Mouse (Mus musculus): ENCODE data around the gene Gm3776. TPM values are rescaled to one million over a fixed set of nuclear protein-coding genes. Genes with fewer than 3 reads are reported as not detected.
"Not testable (repeated sequence)": the region's sequence is repeated elsewhere in the genome, so short reads cannot be mapped to it uniquely, and the experiment has no call there.

The Gm3776 gene
- polyA plus RNA-seq, 1 experiment from 2014 or later: 80.7 TPM

- not testable (repeated sequence) for H3K4me3 ChIP-seq (ENCODE audit: low read length); H3K36me3 ChIP-seq (ENCODE audit: control insufficient read depth, insufficient read depth, low read length); H3K4me1 ChIP-seq (ENCODE audit: control insufficient read depth, insufficient read depth, low read length); H3K27me3 ChIP-seq (replicated peaks; ENCODE audit: control insufficient read depth, insufficient read depth, low read length); H3K9me3 ChIP-seq (ENCODE audit: control insufficient read depth, low read length); H3K9ac ChIP-seq (ENCODE audit: low read depth, low read length); H3K4me2 ChIP-seq (ENCODE audit: low read depth, low read length)
- ATAC-seq: peak; percentile 99
- H3K27ac ChIP-seq (ENCODE audit: low read length): peak overlapping the region; percentile 51
- WGBS: 71% methylated on average over 4 of the region's 4 CpGs
These were observed 25.2 kb downstream of the Gm3776 start for GRCm38 (mm10) chr9:78282002-78282711.

GRCm38 (mm10) chr9:78289063-78289462, 32.1 kb downstream of the Gm3776 start:
- not testable (repeated sequence) for H3K36me3 ChIP-seq (ENCODE audit: control insufficient read depth, insufficient read depth, low read length); H3K4me1 ChIP-seq (ENCODE audit: control insufficient read depth, insufficient read depth, low read length); H3K27ac ChIP-seq (ENCODE audit: low read length); H3K9ac ChIP-seq (ENCODE audit: low read depth, low read length); H3K9me3 ChIP-seq (ENCODE audit: control insufficient read depth, low read length); H3K4me3 ChIP-seq (ENCODE audit: low read length); H3K4me2 ChIP-seq (ENCODE audit: low read depth, low read length); H3K27me3 ChIP-seq (replicated peaks; ENCODE audit: control insufficient read depth, insufficient read depth, low read length)
- ATAC-seq: peak; percentile 53
- 77% methylated on average over 1 of the region's 1 CpGs for WGBS

- H3K9me3 ChIP-seq (ENCODE audit: control insufficient read depth, low read length); H3K27ac ChIP-seq (ENCODE audit: low read length); H3K27me3 ChIP-seq (replicated peaks; ENCODE audit: control insufficient read depth, insufficient read depth, low read length); H3K4me2 ChIP-seq (ENCODE audit: low read depth, low read length); H3K4me1 ChIP-seq (ENCODE audit: control insufficient read depth, insufficient read depth, low read length); H3K9ac ChIP-seq (ENCODE audit: low read depth, low read length); H3K36me3 ChIP-seq (ENCODE audit: control insufficient read depth, insufficient read depth, low read length); H3K4me3 ChIP-seq (ENCODE audit: low read length): not testable (repeated sequence)
- ATAC-seq: peak; percentile 94
- 63% methylated on average over 3 of the region's 3 CpGs for WGBS
These were observed 32.8 kb downstream of the Gm3776 start, which contains the start of gene Gm10639 for GRCm38 (mm10) chr9:78289723-78290122. Gm10639 (plus strand) TSS chr9:78289923.

GRCm38 (mm10) chr9:78292462-78292861, 35.5 kb downstream of the Gm3776 start:
- not testable (repeated sequence) for H3K4me2 ChIP-seq (ENCODE audit: low read depth, low read length); H3K9ac ChIP-seq (ENCODE audit: low read depth, low read length); H3K27ac ChIP-seq (ENCODE audit: low read length); H3K36me3 ChIP-seq (ENCODE audit: control insufficient read depth, insufficient read depth, low read length); ATAC-seq; H3K9me3 ChIP-seq (ENCODE audit: control insufficient read depth, low read length); H3K4me3 ChIP-seq (ENCODE audit: low read length); H3K4me1 ChIP-seq (ENCODE audit: control insufficient read depth, insufficient read depth, low read length); H3K27me3 ChIP-seq (replicated peaks; ENCODE audit: control insufficient read depth, insufficient read depth, low read length)
- WGBS: 75% methylated on average over 8 of the region's 8 CpGs

GRCm38 (mm10) chr9:78293683-78294082, 36.8 kb downstream of the Gm3776 start:
- H3K4me3 ChIP-seq (ENCODE audit: low read length); H3K9ac ChIP-seq (ENCODE audit: low read depth, low read length); H3K4me1 ChIP-seq (ENCODE audit: control insufficient read depth, insufficient read depth, low read length); H3K9me3 ChIP-seq (ENCODE audit: control insufficient read depth, low read length); ATAC-seq; H3K36me3 ChIP-seq (ENCODE audit: control insufficient read depth, insufficient read depth, low read length); H3K27me3 ChIP-seq (replicated peaks; ENCODE audit: control insufficient read depth, insufficient read depth, low read length); H3K27ac ChIP-seq (ENCODE audit: low read length); H3K4me2 ChIP-seq (ENCODE audit: low read depth, low read length): not testable (repeated sequence)
- WGBS: 73% methylated on average over 1 of the region's 1 CpGs

GRCm38 (mm10) chr9:78294781-78295180, 37.9 kb downstream of the Gm3776 start:
- not testable (repeated sequence) for ATAC-seq; H3K4me2 ChIP-seq (ENCODE audit: low read depth, low read length); H3K27me3 ChIP-seq (replicated peaks; ENCODE audit: control insufficient read depth, insufficient read depth, low read length); H3K36me3 ChIP-seq (ENCODE audit: control insufficient read depth, insufficient read depth, low read length); H3K4me3 ChIP-seq (ENCODE audit: low read length); H3K9me3 ChIP-seq (ENCODE audit: control insufficient read depth, low read length); H3K27ac ChIP-seq (ENCODE audit: low read length); H3K4me1 ChIP-seq (ENCODE audit: control insufficient read depth, insufficient read depth, low read length); H3K9ac ChIP-seq (ENCODE audit: low read depth, low read length)
- 84% methylated on average over 4 of the region's 7 CpGs for WGBS

- H3K9me3 ChIP-seq (ENCODE audit: control insufficient read depth, low read length): not testable (repeated sequence)
These were observed 39.2 kb downstream of the Gm3776 start for GRCm38 (mm10) chr9:78296089-78296488.

GRCm38 (mm10) chr9:78298232-78298631, 41.3 kb downstream of the Gm3776 start:
- no peaks in the 10 kb centered on the region for H3K36me3 ChIP-seq (ENCODE audit: control insufficient read depth, insufficient read depth, low read length)
- H3K9ac ChIP-seq (ENCODE audit: low read depth, low read length): no peak overlapping the region
- no peak overlapping the region for H3K4me3 ChIP-seq (ENCODE audit: low read length)
- no peaks in the 10 kb centered on the region for H3K27me3 ChIP-seq (replicated peaks; ENCODE audit: control insufficient read depth, insufficient read depth, low read length)
- WGBS: 76% methylated on average over 1 of the region's 1 CpGs
- no peaks in the 10 kb centered on the region for H3K9me3 ChIP-seq (ENCODE audit: control insufficient read depth, low read length)
- H3K4me2 ChIP-seq (ENCODE audit: low read depth, low read length): no peak overlapping the region
- no peak for ATAC-seq
- H3K27ac ChIP-seq (ENCODE audit: low read length): no peak overlapping the region
- H3K4me1 ChIP-seq (ENCODE audit: control insufficient read depth, insufficient read depth, low read length): no peaks in the 10 kb centered on the region

More at GRCm38 (mm10) chr9:78296089-78296488, 39.2 kb downstream of the Gm3776 start:
- H3K27me3 ChIP-seq (replicated peaks; ENCODE audit: control insufficient read depth, insufficient read depth, low read length); H3K27ac ChIP-seq (ENCODE audit: low read length); H3K4me1 ChIP-seq (ENCODE audit: control insufficient read depth, insufficient read depth, low read length); H3K4me3 ChIP-seq (ENCODE audit: low read length); H3K9ac ChIP-seq (ENCODE audit: low read depth, low read length); H3K4me2 ChIP-seq (ENCODE audit: low read depth, low read length); H3K36me3 ChIP-seq (ENCODE audit: control insufficient read depth, insufficient read depth, low read length): not testable (repeated sequence)
- ATAC-seq: peak; percentile 19; the same call in 1 of the 2 replicates
- 10% methylated on average over 6 of the region's 6 CpGs for WGBS

- H3K27ac ChIP-seq (ENCODE audit: low read length); H3K4me3 ChIP-seq (ENCODE audit: low read length); H3K4me1 ChIP-seq (ENCODE audit: control insufficient read depth, insufficient read depth, low read length); H3K27me3 ChIP-seq (replicated peaks; ENCODE audit: control insufficient read depth, insufficient read depth, low read length); H3K4me2 ChIP-seq (ENCODE audit: low read depth, low read length); H3K9me3 ChIP-seq (ENCODE audit: control insufficient read depth, low read length); H3K9ac ChIP-seq (ENCODE audit: low read depth, low read length); H3K36me3 ChIP-seq (ENCODE audit: control insufficient read depth, insufficient read depth, low read length): not testable (repeated sequence)
- WGBS: 61% methylated on average over 1 of the region's 1 CpGs
- ATAC-seq: peak; percentile 84
These were observed 42.2 kb downstream of the Gm3776 start for GRCm38 (mm10) chr9:78299143-78299542.

GRCm38 (mm10) chr9:78308122-78308521, 51.2 kb downstream of the Gm3776 start:
- not testable (repeated sequence) for H3K27me3 ChIP-seq (replicated peaks; ENCODE audit: control insufficient read depth, insufficient read depth, low read length); H3K4me2 ChIP-seq (ENCODE audit: low read depth, low read length); H3K4me1 ChIP-seq (ENCODE audit: control insufficient read depth, insufficient read depth, low read length); H3K9ac ChIP-seq (ENCODE audit: low read depth, low read length); H3K9me3 ChIP-seq (ENCODE audit: control insufficient read depth, low read length); H3K4me3 ChIP-seq (ENCODE audit: low read length); H3K27ac ChIP-seq (ENCODE audit: low read length); ATAC-seq; H3K36me3 ChIP-seq (ENCODE audit: control insufficient read depth, insufficient read depth, low read length)
- WGBS: 77% methylated on average over 3 of the region's 3 CpGs

Data from intestine, embryonic 16.5 days (tissue).